Mouse (Mus musculus) neural tube, embryonic 13.5 days (tissue): ENCODE data around the gene Gm40193. TPM values are rescaled to one million over a fixed set of nuclear protein-coding genes. Genes with fewer than 3 reads are reported as not detected.
A peak's percentile ranks its signal among the peaks of the same experiment; 100 is the strongest.

Experiments
- ATAC-seq: fragments of 200-750 bp; cut with Nextera tagmentation; 2 replicates; pipeline ENCODE4 v1.8.0; 2017; ENCODE audit warnings: low read depth, mild to moderate bottlenecking, moderate TSS enrichment, moderate library complexity
- H3K27ac ChIP-seq: fragments of 300-500 bp; sonication (generic); replicated peaks from 2 replicates; pipeline ENCODE4 v1.5.1; 2015; ENCODE audit warnings: moderate library complexity, mild to moderate bottlenecking, inconsistent platforms
- H3K27me3 ChIP-seq: fragments of 300-500 bp; sonication (generic); 2 replicates; pipeline ENCODE4 v1.6.1; 2015; ENCODE audit warnings: mild to moderate bottlenecking, inconsistent platforms
- H3K36me3 ChIP-seq: fragments of 300-500 bp; sonication (generic); 2 replicates; pipeline ENCODE4 v1.6.1; 2015; ENCODE audit warnings: mild to moderate bottlenecking, inconsistent platforms
- H3K4me1 ChIP-seq: fragments of 300-500 bp; sonication (generic); replicated peaks from 2 replicates; pipeline ENCODE4 v1.6.1; 2015; ENCODE audit warnings: inconsistent platforms
- H3K4me2 ChIP-seq: fragments of 300-500 bp; sonication (generic); 2 replicates; pipeline ENCODE4 v1.6.1; 2015; ENCODE audit warnings: inconsistent platforms, mild to moderate bottlenecking, moderate library complexity
- H3K4me3 ChIP-seq: fragments of 300-500 bp; sonication (generic); 2 replicates; pipeline ENCODE4 v1.5.1; 2015; ENCODE audit warnings: mild to moderate bottlenecking, inconsistent platforms
- H3K9ac ChIP-seq: fragments of 300-500 bp; sonication (generic); 2 replicates; pipeline ENCODE4 v1.6.1; 2015; ENCODE audit warnings: moderate library complexity, mild to moderate bottlenecking, inconsistent platforms
- H3K9me3 ChIP-seq: fragments of 300-500 bp; sonication (generic); 2 replicates; pipeline ENCODE4 v1.6.1; 2016; ENCODE audit warnings: inconsistent platforms
- WGBS: fragments of 180-500 bp; shearing (Covaris S2); methylation state at CpG from one replicate; pipeline ENCODE4 v1.1.7; 2015; 5-methylcytosine and 5-hydroxymethylcytosine counted together
- polyA plus RNA-seq: library from polyadenylated mRNA; unstranded; fragments of >200 nt; fragmentation: Nextera tagmentation; extraction: Ambion mirVana; gene quantifications from 2 replicates; pipeline ENCODE4 v1.2.1, GENCODE M21; 2015

Gm40193 gene
- polyA plus RNA-seq, 1 experiment from 2014 or later: not detected

DNA sequence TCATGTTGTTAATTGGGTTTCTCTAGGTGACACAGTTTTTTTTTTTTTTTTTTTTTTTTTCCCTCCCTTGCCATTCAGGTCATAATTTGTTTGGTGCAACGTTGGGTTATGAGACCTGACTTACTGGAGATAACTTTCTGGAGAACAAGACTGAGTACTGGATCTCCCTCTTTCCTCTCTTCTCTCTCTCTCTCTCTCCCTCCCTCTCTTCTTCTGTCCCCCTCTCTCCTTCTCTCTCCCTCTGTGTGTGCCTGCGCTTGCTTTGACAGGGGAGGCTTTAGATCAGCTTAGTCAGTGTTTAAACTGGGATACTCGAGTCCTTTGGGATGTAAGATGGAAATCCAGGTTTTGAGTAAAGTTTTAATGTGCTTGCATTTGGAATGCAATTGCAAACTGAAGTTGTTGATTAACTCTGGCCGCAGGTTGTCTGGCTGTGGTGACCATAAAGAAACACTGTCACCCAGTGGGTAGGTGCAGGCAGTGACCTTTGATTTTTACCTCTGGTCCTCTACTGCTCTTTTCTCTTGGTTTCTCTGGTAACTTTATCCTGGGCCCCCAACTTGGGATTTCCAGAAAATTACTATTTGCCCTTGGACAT, 31.6 kb upstream of the Gm40193 start:
- peak overlapping the region; percentile 88 for H3K4me3 ChIP-seq
- H3K36me3 ChIP-seq: no peaks in the 10 kb centered on the region
- no peaks in the 10 kb centered on the region for H3K27me3 ChIP-seq
- peaks cover 51% of the 10 kb centered on the region for H3K4me1 ChIP-seq
- no peaks in the 10 kb centered on the region for H3K9me3 ChIP-seq
- no peak overlapping the region for H3K27ac ChIP-seq
- WGBS: 33% methylated on average over 4 of the region's 4 CpGs
- H3K4me2 ChIP-seq: peak overlapping the region; percentile 96
- ATAC-seq: no peak
- peak overlapping the region; percentile 94 for H3K9ac ChIP-seq

DNA sequence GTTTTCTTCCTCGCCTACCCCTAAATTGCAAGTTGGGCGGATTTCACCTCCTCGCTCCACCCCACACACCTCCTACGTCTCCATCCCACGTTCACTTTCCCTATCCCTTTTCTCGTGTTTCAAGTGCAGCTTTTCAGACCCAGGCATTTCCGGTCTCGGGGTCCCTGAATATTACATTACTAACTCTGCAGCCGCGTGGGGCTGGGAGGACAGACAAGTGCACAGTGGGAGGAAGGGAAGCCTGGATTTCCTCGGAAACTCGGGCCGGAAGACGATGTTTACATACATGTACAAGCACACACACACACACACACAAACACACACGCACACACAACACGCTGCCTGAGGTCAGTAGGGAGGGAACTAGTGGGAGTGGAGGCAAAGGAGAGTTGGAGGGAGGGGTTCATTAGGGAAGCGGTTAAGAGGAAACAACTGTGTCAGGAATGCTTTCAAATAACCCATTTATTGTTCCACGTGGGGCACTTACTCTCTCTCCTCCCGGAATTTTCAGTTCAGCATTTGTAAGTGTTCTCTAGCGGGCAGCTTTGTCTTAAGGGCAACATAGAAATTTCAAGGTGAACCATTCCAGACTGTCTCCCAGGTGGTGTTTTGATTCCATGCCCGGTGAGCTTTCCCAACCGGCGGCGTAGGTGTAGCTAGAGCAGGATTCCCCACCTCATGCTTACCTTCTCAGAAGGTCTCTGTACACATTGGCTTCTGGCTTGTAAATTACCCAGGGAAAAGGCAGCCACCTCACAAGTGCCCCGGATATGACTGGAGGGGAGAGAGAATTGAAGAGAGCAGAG, 30.9 kb upstream of the Gm40193 start:
- WGBS: under 1% methylated on average over 25 of the region's 25 CpGs
- Histone ChIP-seq H3K9me3 (no peaks in the 10 kb centered on the region), H3K27ac (peak overlapping the region; percentile 85), H3K4me1 (peaks cover 51% of the 10 kb centered on the region), H3K36me3 (no peaks in the 10 kb centered on the region), H3K4me3 (peak overlapping the region; percentile 88), H3K27me3 (no peaks in the 10 kb centered on the region), H3K9ac (peak overlapping the region; percentile 94), H3K4me2 (peak overlapping the region; percentile 96)
- ATAC-seq: peak; percentile 11; the same call in 1 of the 2 replicates

DNA sequence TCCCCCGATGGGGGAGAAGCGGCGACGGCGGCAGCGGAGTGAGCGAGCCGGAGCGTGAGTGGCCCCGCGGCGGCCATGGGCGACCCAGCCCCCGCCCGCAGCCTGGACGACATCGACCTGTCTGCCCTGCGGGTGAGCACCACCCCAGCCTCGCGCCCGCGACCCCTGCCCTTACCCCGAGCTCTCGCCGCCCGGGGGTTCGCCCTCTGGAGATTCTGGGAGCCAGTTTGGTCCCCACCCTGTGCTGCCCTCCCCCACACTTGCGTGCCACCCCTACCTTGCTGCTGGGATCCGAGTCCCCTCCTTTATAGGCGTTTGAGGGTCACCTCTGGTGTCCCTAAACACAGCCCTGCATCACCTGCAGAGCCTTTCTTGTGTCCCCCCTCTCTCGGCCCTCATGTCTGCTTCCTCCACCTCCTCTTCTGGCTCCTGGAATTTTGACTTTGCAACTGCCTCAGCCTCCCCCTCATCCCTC, 30.3 kb upstream of the Gm40193 start:
- peaks cover 51% of the 10 kb centered on the region for H3K4me1 ChIP-seq
- H3K27me3 ChIP-seq: no peaks in the 10 kb centered on the region
- H3K36me3 ChIP-seq: no peaks in the 10 kb centered on the region
- H3K4me3 ChIP-seq: peak overlapping the region; percentile 88
- under 1% methylated on average over 30 of the region's 31 CpGs for WGBS
- H3K9me3 ChIP-seq: no peaks in the 10 kb centered on the region
- peak overlapping the region; percentile 96 for H3K4me2 ChIP-seq
- H3K27ac ChIP-seq: peak overlapping the region; percentile 85
- peak; percentile 44 for ATAC-seq
- H3K9ac ChIP-seq: peak overlapping the region; percentile 94

DNA sequence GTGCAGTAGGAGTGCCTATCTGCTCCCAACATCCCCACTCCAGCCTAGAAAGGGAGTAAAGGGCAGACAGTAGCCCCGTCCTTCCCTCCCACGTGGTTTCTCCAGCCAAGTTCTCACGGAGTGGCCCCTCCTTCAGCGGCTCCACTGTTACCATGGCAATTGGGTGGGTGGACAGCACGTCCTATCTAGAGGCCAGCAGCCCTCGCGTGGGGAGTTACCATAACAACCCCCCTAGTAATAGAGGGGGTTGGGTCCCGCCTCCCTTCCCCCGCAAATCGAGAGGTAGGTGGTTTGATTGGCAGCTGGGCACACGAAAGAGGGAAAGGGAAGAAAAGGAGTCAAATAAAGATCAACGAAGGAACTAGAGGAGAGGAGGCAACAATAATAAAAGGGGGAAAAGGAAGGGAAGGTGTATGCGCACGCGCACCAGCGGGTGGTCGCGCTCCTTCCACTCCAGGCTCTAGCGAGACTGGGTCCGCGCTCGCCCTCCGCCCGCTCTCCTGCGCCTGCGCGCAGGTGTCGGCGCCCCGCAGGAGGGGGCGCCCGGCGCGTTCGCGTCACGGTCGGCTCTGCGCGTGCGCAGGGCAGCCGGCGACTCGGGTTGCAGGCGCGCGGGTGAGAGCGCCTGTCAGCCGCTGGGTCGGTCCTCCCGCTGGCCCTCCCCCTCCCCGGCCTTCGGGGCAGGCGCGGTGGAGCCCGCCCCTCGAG, 29.7 kb upstream of the Gm40193 start, which contains the start of gene Mink1:
Gene Mink1, plus strand, starts transcription at position 595 of the 708 bp plus-strand sequence.
- no peaks in the 10 kb centered on the region for H3K27me3 ChIP-seq
- peak; percentile 92 for ATAC-seq
- under 1% methylated on average over 49 of the region's 57 CpGs for WGBS

DNA sequence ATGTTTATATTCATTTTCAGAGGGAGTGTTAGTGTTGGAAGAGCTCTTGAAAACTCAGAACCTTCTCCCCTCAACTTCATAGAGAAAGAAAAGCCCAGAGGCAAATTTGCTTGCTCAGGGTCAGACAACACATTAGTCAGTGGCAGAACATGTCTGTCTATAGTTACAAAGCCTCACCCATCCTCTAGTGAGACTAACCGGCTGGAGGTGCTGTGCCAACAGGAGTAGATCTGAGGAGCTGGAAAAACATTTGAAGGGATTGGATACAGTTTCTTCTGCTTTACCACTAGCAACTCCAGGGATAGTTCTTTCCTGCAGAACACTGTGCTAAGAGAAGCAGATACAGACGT, 29.2 kb upstream of the Gm40193 start:
- Histone ChIP-seq H3K27ac (peak overlapping the region; percentile 85), H3K36me3 (no peaks in the 10 kb centered on the region), H3K27me3 (no peaks in the 10 kb centered on the region), H3K4me2 (peak overlapping the region; percentile 96), H3K9me3 (no peaks in the 10 kb centered on the region), H3K4me1 (peaks cover 44% of the 10 kb centered on the region), H3K9ac (peak overlapping the region; percentile 94), H3K4me3 (peak overlapping the region; percentile 88)
- WGBS: 3% methylated on average over 2 of the region's 2 CpGs
- no peak for ATAC-seq

More for the DNA sequence above, 29.7 kb upstream of the Gm40193 start, which contains the start of gene Mink1:
- Histone ChIP-seq H3K27ac (peak within 1 kb of the TSS; percentile 85), H3K36me3 (no peaks in the 10 kb centered on the region), H3K4me3 (peak within 1 kb of the TSS; percentile 88), H3K4me1 (peaks cover 49% of the 10 kb centered on the region), H3K9ac (peak within 1 kb of the TSS; percentile 94), H3K4me2 (peak within 1 kb of the TSS; percentile 96), H3K9me3 (no peaks in the 10 kb centered on the region)

DNA sequence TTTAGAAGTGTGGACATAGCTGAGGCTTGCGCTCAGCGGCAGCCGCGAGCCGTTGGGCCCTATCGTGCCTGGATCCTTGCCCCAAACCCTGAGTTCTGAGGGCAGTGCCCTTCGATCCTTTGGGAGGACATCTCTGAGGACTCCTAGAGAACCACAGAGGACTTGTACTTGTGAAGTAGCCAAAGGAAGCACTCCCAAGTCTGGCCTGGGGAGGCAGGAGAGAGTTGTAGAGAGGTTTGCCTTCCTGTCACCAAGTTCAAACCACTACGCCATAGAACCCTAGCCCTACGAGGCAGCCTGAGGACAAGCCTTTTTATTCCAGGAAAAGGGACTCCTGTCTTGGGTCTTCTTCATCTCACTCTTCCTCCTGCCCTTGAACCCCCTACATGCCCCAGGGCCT, 24.8 kb upstream of the Gm40193 start:
- ATAC-seq: no peak
- H3K4me2 ChIP-seq: no peak overlapping the region
- H3K4me3 ChIP-seq: no peak overlapping the region
- 91% methylated on average over 9 of the region's 9 CpGs for WGBS
- no peak overlapping the region for H3K27ac ChIP-seq
- H3K9me3 ChIP-seq: no peaks in the 10 kb centered on the region
- peaks cover 8% of the 10 kb centered on the region; the same call in 1 of the 2 replicates for H3K27me3 ChIP-seq
- H3K36me3 ChIP-seq: no peaks in the 10 kb centered on the region
- peaks cover 15% of the 10 kb centered on the region for H3K4me1 ChIP-seq
- H3K9ac ChIP-seq: no peak overlapping the region

DNA sequence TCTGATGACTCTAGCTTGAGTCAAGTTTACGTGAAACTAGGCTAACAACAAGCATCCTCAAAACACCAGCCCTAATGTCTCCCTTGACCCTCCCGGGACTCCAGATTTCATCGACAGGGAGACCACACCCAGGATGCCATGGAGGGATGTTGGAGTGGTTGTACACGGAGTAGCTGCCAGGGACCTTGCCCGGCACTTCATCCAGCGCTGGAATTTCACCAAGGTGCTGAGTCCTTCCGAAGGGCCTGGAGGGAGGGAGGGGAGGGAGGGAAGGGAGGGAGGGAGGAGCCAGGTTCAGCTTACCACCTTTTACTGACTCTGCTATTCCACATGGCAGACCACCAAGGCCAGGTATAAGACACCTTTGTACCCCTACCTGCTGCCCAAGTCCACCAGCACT, 21.2 kb upstream of the Gm40193 start:
- no peaks in the 10 kb centered on the region for H3K9me3 ChIP-seq
- no peak overlapping the region for H3K4me3 ChIP-seq
- H3K4me1 ChIP-seq: peaks cover 7% of the 10 kb centered on the region; the same call in 1 of the 2 replicates
- no peak for ATAC-seq
- no peak overlapping the region for H3K4me2 ChIP-seq
- H3K9ac ChIP-seq: no peak overlapping the region
- 19% methylated on average over 7 of the region's 7 CpGs for WGBS
- no peaks in the 10 kb centered on the region for H3K36me3 ChIP-seq
- H3K27ac ChIP-seq: no peak overlapping the region
- H3K27me3 ChIP-seq: peaks cover 8% of the 10 kb centered on the region; the same call in 1 of the 2 replicates

DNA sequence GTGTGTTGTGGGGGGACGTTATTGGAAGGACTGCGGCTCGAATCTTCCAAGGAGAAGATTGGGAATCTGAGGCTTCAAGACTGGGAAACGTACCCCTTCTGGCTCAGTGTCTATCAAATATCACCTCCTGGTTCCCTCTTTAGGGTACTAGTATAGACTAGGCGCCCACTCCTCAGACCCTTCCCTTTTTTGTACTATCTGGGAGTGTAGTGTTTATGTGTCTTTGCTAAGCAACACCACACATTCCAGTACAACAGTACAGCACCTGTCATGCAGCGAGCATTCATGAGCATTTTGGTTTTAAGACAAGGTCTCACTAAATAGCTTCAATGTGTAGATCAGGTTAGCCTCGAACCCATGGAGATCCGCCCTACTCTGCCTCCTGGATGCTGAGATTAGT, 18.8 kb upstream of the Gm40193 start:
- no peak for ATAC-seq
- no peaks in the 10 kb centered on the region for H3K9me3 ChIP-seq
- no peak overlapping the region for H3K4me2 ChIP-seq
- no peak overlapping the region for H3K27ac ChIP-seq
- H3K9ac ChIP-seq: no peak overlapping the region
- H3K36me3 ChIP-seq: no peaks in the 10 kb centered on the region
- H3K4me1 ChIP-seq: peaks cover 7% of the 10 kb centered on the region; the same call in 1 of the 2 replicates
- 90% methylated on average over 8 of the region's 8 CpGs for WGBS
- no peak overlapping the region for H3K4me3 ChIP-seq
- peaks cover 8% of the 10 kb centered on the region; the same call in 1 of the 2 replicates for H3K27me3 ChIP-seq

DNA sequence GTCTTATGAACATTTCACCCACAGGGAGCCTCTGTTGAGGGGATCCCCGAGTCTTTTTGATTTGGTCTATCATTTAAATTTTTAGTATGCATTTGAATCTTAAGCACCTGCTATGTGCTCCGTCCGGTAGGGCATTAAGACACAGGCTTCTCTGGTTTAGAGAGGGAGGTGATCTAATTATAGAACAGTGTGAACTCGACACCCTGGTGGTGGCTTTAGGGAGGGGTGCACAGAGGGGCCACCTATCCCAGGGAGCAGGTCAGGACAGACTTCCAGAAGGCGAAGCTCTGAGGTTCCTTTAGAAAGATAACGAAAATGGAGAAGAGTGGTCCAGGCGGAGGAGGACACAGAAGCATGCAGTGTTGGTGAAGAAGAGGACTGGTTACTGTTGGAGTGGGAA, 11.8 kb upstream of the Gm40193 start:
- Histone ChIP-seq H3K27me3 (peaks cover 32% of the 10 kb centered on the region), H3K9me3 (no peaks in the 10 kb centered on the region), H3K36me3 (no peaks in the 10 kb centered on the region), H3K4me3 (no peak overlapping the region), H3K9ac (no peak overlapping the region), H3K4me1 (peaks cover 18% of the 10 kb centered on the region), H3K27ac (no peak overlapping the region), H3K4me2 (no peak overlapping the region)
- no peak for ATAC-seq
- 76% methylated on average over 7 of the region's 7 CpGs for WGBS

DNA sequence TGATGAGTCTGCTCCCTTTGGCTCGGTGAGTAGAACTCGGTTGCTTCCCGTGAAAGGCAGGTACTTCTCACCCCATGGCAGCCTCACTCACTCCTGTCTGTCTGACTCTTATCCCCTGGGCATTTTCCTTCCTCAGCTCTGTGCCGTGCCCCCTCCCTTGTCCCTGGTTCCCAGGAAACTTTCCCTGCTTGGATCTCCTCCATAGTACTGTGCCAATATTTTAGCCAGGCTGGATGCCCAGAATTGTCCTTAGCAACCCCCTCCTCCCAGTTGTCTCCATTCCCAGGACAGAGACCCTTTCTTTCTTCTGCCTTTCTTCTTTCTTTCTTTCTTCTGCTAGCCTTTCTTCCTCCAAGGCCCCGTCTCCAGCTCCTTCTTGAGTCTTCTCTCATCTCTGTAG, 8.7 kb upstream of the Gm40193 start:
- H3K9ac ChIP-seq: no peak overlapping the region
- H3K27me3 ChIP-seq: peaks cover 40% of the 10 kb centered on the region
- H3K9me3 ChIP-seq: no peaks in the 10 kb centered on the region
- 0 out of 2 replicates have a peak, but pooled peaks have one; percentile 14 for ATAC-seq
- peaks cover 18% of the 10 kb centered on the region for H3K4me1 ChIP-seq
- no peak overlapping the region; the same call in 1 of the 2 replicates for H3K27ac ChIP-seq
- no peaks in the 10 kb centered on the region for H3K36me3 ChIP-seq
- peak overlapping the region; percentile 72 for H3K4me2 ChIP-seq
- 0 out of 2 replicates have a peak overlapping the region, but pooled peaks have one; percentile 59 for H3K4me3 ChIP-seq
- 71% methylated on average over 5 of the region's 5 CpGs for WGBS

DNA sequence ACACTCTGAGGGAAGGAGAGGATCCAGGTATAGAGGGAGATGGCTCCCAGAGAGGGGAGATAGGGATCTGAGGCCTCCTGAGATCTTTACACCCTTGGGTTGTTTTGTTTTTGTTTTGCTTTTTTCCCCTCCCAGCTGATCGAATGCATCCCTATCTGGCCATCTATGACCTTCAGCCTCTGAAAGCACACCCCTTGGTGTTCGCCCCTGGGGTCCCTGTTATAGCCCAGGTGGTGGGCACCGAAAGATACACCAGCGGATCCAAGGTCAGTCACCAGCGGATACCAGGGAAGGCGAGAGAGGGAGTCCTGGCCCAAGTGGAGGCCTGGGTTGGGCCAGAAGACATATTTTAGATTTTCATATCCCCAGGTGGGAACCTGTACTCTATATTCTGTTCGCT, 8.2 kb upstream of the Gm40193 start:
- peaks cover 40% of the 10 kb centered on the region for H3K27me3 ChIP-seq
- WGBS: 85% methylated on average over 7 of the region's 7 CpGs
- no peaks in the 10 kb centered on the region for H3K36me3 ChIP-seq
- no peaks in the 10 kb centered on the region for H3K9me3 ChIP-seq
- H3K9ac ChIP-seq: 0 out of 2 replicates have a peak overlapping the region, but pooled peaks have one; percentile 77
- ATAC-seq: no peak
- H3K4me1 ChIP-seq: peaks cover 18% of the 10 kb centered on the region
- H3K4me3 ChIP-seq: peak overlapping the region; percentile 59
- peak overlapping the region; percentile 72 for H3K4me2 ChIP-seq
- H3K27ac ChIP-seq: no peak overlapping the region
